Mouse (Mus musculus): ENCODE measurements around the gene Sel1l3. TPM values are rescaled to one million over a fixed set of nuclear protein-coding genes. Genes with fewer than 3 reads are reported as not detected.

Sel1l3 gene
- total RNA-seq, 4 experiments from 2014 or later = 40.5 to 49.8 (median 45.6) TPM

- no peak for DNase-seq (ENCODE audit: low spot score in 2 of 2)
Observed at GRCm38 (mm10) chr5:53212782-53213710, 681 bp downstream of the Sel1l3 start.

- DNase-seq (ENCODE audit: low spot score in 2 of 2) = no peak
Observed at GRCm38 (mm10) chr5:53212087-53212781, 1.5 kb downstream of the Sel1l3 start.

- DNase-seq (ENCODE audit: low spot score in 2 of 2) = no peak
Observed at GRCm38 (mm10) chr5:53211241-53211640, 2.5 kb downstream of the Sel1l3 start.

- no peak for DNase-seq (ENCODE audit: low spot score in 2 of 2)
Observed at GRCm38 (mm10) chr5:53210481-53210880, 3.2 kb downstream of the Sel1l3 start.

- DNase-seq (ENCODE audit: low spot score in 2 of 2) = no peak
Observed at GRCm38 (mm10) chr5:53209773-53210172, 4.0 kb downstream of the Sel1l3 start.

- DNase-seq (ENCODE audit: low spot score in 2 of 2) = no peak
Observed at GRCm38 (mm10) chr5:53208731-53209130, 5.0 kb downstream of the Sel1l3 start.

GRCm38 (mm10) chr5:53206575-53206974, 7.2 kb downstream of the Sel1l3 start:
- no peak for DNase-seq (ENCODE audit: low spot score in 2 of 2)

- DNase-seq (ENCODE audit: low spot score in 2 of 2) = no peak
Observed at GRCm38 (mm10) chr5:53202748-53203147, 11.0 kb downstream of the Sel1l3 start.

GRCm38 (mm10) chr5:53200825-53201224, 12.9 kb downstream of the Sel1l3 start:
- no peak for DNase-seq (ENCODE audit: low spot score in 2 of 2)

GRCm38 (mm10) chr5:53198408-53198807, 15.3 kb downstream of the Sel1l3 start:
- DNase-seq (ENCODE audit: low spot score in 2 of 2) = no peak

GRCm38 (mm10) chr5:53196387-53197088, 17.2 kb downstream of the Sel1l3 start:
- DNase-seq (ENCODE audit: low spot score in 2 of 2) = no peak

GRCm38 (mm10) chr5:53194841-53195240, 18.9 kb downstream of the Sel1l3 start:
- DNase-seq (ENCODE audit: low spot score in 2 of 2) = no peak

GRCm38 (mm10) chr5:53194421-53194820, 19.3 kb downstream of the Sel1l3 start:
- DNase-seq (ENCODE audit: low spot score in 2 of 2) = no peak

GRCm38 (mm10) chr5:53193092-53194030, 20.4 kb downstream of the Sel1l3 start:
- no peak for DNase-seq (ENCODE audit: low spot score in 2 of 2)

- DNase-seq (ENCODE audit: low spot score in 2 of 2) = no peak
Observed at GRCm38 (mm10) chr5:53188608-53189007, 25.1 kb downstream of the Sel1l3 start.

GRCm38 (mm10) chr5:53187245-53187644, 26.5 kb downstream of the Sel1l3 start:
- peak; percentile 50 to 52 for DNase-seq (ENCODE audit: low spot score in 2 of 2)

GRCm38 (mm10) chr5:53185803-53186202, 27.9 kb downstream of the Sel1l3 start:
- no peak for DNase-seq (ENCODE audit: low spot score in 2 of 2)

GRCm38 (mm10) chr5:53179965-53180364, 33.8 kb downstream of the Sel1l3 start:
- DNase-seq (ENCODE audit: low spot score in 2 of 2) = no peak

GRCm38 (mm10) chr5:53176703-53177102, 37.0 kb downstream of the Sel1l3 start:
- DNase-seq (ENCODE audit: low spot score in 2 of 2) = no peak

GRCm38 (mm10) chr5:53176075-53176474, 37.7 kb downstream of the Sel1l3 start:
- DNase-seq (ENCODE audit: low spot score in 2 of 2) = no peak

GRCm38 (mm10) chr5:53175195-53175594, 38.5 kb downstream of the Sel1l3 start:
- DNase-seq (ENCODE audit: low spot score in 2 of 2) = no peak
